Mouse (Mus musculus) liver, embryonic 12.5 days (tissue): ENCODE measurements at regions not wholly inside any gene's neighbourhood (a gene's known extent, or its start where the extent isn't known, plus 50 kb on each side); places are given as distances from the start of the nearest gene placed in this dataset.

Source experiments
- ATAC-seq: fragments of 200-750 bp; cut with Nextera tagmentation; 2 replicates; pipeline ENCODE4 v1.8.0; 2017; ENCODE audit warnings: moderate number of reproducible peaks, mild to moderate bottlenecking, moderate library complexity
- H3K27ac ChIP-seq: fragments of 300-500 bp; sonication (generic); 2 replicates; pipeline ENCODE4 v1.5.1; 2016; ENCODE audit warnings: mild to moderate bottlenecking
- H3K27me3 ChIP-seq: fragments of 300-500 bp; sonication (generic); replicated peaks from 2 replicates; pipeline ENCODE4 v1.6.1; 2016; ENCODE audit warnings: mild to moderate bottlenecking, moderate library complexity
- H3K36me3 ChIP-seq: fragments of 300-500 bp; sonication (generic); 2 replicates; pipeline ENCODE4 v1.6.1; 2016; ENCODE audit warnings: mild to moderate bottlenecking, moderate library complexity
- H3K4me1 ChIP-seq: fragments of 300-500 bp; sonication (generic); 2 replicates; pipeline ENCODE4 v1.6.1; 2016
- H3K4me2 ChIP-seq: fragments of 300-500 bp; sonication (generic); 2 replicates; pipeline ENCODE4 v1.6.1; 2016; ENCODE audit warnings: mild to moderate bottlenecking, moderate library complexity
- H3K4me3 ChIP-seq: fragments of 300-500 bp; sonication (generic); 2 replicates; pipeline ENCODE4 v1.5.1; 2016; ENCODE audit warnings: mild to moderate bottlenecking, moderate library complexity
- H3K9ac ChIP-seq: fragments of 300-500 bp; sonication (generic); 2 replicates; pipeline ENCODE4 v1.6.1; 2016; ENCODE audit warnings: mild to moderate bottlenecking, moderate library complexity
- H3K9me3 ChIP-seq: fragments of 300-500 bp; sonication (generic); replicated peaks from 2 replicates; pipeline ENCODE4 v1.6.1; 2016; ENCODE audit warnings: mild to moderate bottlenecking, moderate library complexity
- WGBS: fragments of 180-500 bp; shearing (Covaris S2); methylation state at CpG from one replicate; pipeline ENCODE4 v1.1.7; 2016; ENCODE audit not compliant: insufficient replicate concordance; 5-methylcytosine and 5-hydroxymethylcytosine counted together

DNA sequence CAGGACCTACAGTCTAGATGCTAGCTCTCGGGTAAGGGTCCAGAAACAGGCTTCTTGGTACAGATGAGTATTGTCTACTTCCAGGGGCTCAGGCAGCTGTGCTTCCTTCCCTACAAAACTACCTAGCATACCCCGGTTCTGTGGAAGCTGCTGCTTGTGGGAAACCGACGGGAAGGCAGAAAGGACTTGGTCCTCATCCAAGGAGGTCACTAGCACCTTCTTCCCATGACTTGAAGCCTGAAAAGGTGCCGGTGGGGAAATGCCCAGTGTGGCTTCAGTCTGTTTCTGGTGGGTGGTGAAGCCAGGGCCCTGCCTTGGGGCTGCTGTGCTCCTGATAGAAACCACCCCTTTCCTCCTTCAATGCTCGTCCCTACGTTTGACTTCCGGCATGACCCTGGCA, 107.5 kb downstream of the Tex29 start:
- Histone ChIP-seq H3K9ac (no peak overlapping the region), H3K27me3 (no peaks in the 10 kb centered on the region), H3K4me1 (no peaks in the 10 kb centered on the region), H3K4me2 (no peak overlapping the region), H3K27ac (no peak overlapping the region), H3K4me3 (no peak overlapping the region), H3K36me3 (no peaks in the 10 kb centered on the region), H3K9me3 (no peaks in the 10 kb centered on the region)
- ATAC-seq, result no peak
- 61% methylated on average over 8 of the region's 8 CpGs for WGBS

DNA sequence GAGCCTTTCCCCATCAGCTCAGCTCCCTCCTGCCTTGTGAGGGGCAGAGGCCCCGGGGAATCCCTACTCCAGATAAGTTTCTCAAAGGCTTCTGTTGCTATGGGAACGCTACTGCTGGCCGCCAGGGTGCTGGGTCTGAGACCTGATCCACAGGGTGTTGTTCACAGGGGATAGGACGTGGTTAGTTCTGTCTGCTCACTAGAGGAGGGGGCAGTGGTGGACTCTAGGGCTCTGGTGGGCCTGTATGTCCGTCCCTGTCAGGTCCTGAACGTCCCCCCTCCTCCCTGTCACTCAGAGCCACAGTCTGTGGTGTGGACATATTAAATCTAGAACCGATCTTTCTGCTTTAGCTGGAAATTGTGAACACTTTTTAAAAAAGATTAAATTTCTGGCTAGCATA, 116.0 kb downstream of the Tex29 start:
- Histone ChIP-seq H3K9ac (no peak overlapping the region), H3K9me3 (no peaks in the 10 kb centered on the region), H3K4me1 (no peaks in the 10 kb centered on the region), H3K27ac (no peak overlapping the region), H3K4me2 (no peak overlapping the region), H3K36me3 (no peaks in the 10 kb centered on the region), H3K4me3 (no peak overlapping the region), H3K27me3 (peaks cover 7% of the 10 kb centered on the region; the same call in 1 of the 2 replicates)
- 20% methylated on average over 7 of the region's 7 CpGs for WGBS
- ATAC-seq, result no peak

DNA sequence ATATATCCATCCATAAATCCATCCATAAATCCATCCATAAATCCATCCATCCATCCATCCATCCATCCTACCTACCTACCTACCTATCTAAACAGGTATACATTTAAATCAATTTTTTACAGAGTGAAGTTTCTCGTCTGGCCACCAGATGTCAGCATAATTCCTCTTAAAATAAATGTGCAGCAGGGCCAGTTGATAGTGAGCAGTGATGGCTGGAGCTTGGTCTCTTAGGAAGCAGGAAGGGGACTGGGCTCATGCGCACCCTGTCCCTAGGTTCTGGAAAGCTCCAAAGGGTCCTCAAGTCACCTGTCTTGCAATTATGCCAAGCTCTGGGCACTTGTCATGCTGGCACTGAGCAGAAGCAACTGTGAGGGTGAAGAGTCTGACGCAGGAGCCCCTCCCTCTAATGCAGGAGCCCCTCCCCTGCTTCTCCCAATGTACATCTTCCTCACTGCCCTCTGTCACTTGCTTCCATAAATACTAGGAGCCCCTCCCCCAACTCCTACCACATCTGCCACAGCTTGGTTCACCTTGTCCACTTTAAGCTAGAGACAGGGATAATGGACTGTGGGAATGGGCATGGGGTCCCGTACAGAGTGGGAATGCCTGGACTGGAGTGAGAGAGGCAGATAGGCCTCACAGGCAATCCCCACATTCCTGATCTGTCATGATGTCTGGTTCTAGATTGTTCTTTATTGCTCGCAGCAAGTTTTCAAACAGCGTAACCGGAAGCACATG, 116.9 kb downstream of the Tex29 start:
- Histone ChIP-seq H3K9ac (no peak overlapping the region), H3K27me3 (peaks cover 7% of the 10 kb centered on the region; the same call in 1 of the 2 replicates), H3K36me3 (no peaks in the 10 kb centered on the region), H3K4me2 (no peak overlapping the region), H3K4me1 (no peaks in the 10 kb centered on the region), H3K9me3 (no peaks in the 10 kb centered on the region), H3K27ac (no peak overlapping the region), H3K4me3 (no peak overlapping the region)
- no peak for ATAC-seq
- 54% methylated on average over 7 of the region's 7 CpGs for WGBS

DNA sequence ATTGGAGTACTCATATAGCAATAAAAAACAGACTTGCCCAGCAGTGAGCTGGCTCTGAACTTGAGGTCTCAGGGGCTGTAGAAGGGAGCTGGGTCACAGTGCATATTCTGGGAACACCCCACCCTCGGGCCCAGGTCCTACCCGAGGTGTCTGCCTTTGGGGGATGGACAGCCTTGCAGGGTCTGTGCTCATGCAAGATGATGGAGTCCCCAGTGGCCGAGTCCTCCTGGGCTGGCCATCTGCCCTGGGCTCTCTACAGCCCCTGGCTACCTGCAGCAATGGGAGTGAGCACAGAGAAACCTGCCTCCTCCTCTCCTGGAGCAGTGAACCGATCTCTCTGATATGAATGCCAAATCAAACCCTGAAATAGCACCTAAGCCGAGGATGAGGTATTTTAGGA, 117.9 kb downstream of the Tex29 start:
- Histone ChIP-seq H3K36me3 (no peaks in the 10 kb centered on the region), H3K9ac (no peak overlapping the region), H3K4me1 (no peaks in the 10 kb centered on the region), H3K4me3 (no peak overlapping the region), H3K9me3 (no peaks in the 10 kb centered on the region), H3K4me2 (no peak overlapping the region), H3K27ac (no peak overlapping the region), H3K27me3 (peaks cover 7% of the 10 kb centered on the region; the same call in 1 of the 2 replicates)
- no peak for ATAC-seq
- WGBS, result 43% methylated on average over 5 of the region's 5 CpGs

DNA sequence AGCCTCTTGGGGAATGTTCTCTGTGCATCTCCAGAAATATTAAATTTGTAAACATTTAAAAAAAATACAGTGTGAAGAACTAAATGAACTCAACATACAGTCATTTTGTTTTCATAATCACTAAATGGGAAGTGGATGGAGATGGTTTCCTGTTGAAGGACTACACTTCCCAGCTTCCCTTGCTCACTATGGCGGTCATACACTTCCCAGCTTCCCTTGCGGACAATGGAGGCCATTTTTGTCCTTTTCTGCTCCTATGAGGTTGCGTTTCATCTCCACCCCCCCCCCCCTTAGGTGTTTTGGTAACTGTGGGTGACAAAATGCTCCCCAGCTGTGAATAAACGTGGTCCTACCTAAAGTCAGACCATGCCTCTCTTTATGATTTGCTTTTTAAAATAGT, 119.2 kb downstream of the Tex29 start:
- Histone ChIP-seq H3K9me3 (no peaks in the 10 kb centered on the region), H3K27me3 (peaks cover 7% of the 10 kb centered on the region; the same call in 1 of the 2 replicates), H3K36me3 (no peaks in the 10 kb centered on the region), H3K27ac (no peak overlapping the region), H3K4me1 (no peaks in the 10 kb centered on the region), H3K9ac (no peak overlapping the region), H3K4me3 (no peak overlapping the region), H3K4me2 (no peak overlapping the region)
- no peak for ATAC-seq
- 45% methylated on average over 4 of the region's 4 CpGs for WGBS

DNA sequence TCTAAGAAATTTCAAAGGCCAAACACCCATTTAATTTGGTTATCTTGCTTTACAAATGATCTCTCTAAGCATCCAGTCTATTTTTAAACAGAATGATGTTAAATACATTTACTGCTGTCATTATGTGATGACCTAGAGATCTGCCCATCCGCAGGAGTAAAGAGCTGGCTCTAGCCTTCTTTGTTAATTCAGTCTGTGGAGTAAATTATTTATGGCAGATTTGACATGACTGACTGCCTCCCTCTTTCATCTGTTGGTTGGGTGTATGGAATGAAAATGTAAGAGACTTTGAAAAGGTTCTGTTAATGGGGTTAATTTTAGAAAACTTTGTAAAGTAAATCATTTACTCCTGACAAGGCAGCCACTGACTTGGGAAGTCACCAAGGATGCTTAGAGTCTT, 123.3 kb downstream of the Tex29 start:
- Histone ChIP-seq H3K4me3 (no peak overlapping the region), H3K36me3 (no peaks in the 10 kb centered on the region), H3K4me1 (no peaks in the 10 kb centered on the region), H3K27ac (no peak overlapping the region), H3K9ac (no peak overlapping the region), H3K27me3 (no peaks in the 10 kb centered on the region), H3K4me2 (no peak overlapping the region), H3K9me3 (no peaks in the 10 kb centered on the region)
- 70% methylated on average over 1 of the region's 1 CpGs for WGBS
- ATAC-seq, result no peak

DNA sequence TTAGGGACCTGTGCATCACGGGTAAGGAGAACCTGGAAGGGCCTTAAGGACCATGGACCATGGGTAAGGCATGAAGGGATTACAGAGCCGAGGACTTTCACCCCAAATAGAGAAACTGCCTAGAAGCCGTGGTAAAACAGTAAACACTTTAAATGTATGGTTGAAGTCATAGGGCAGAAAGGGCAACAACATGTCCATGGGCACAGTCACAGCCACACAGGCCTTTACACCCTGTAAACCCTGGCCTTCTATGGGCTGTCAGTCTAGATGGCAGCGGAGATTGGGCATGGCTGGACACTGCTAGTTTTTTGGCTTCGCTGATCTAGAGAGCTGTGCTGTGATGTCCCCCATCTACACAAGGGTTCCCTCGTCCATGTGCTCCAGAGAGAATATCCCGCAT, 127.4 kb downstream of the Tex29 start:
- Histone ChIP-seq H3K27ac (no peak overlapping the region), H3K4me3 (no peak overlapping the region), H3K4me2 (no peak overlapping the region), H3K9ac (no peak overlapping the region), H3K9me3 (no peaks in the 10 kb centered on the region), H3K4me1 (no peaks in the 10 kb centered on the region), H3K36me3 (no peaks in the 10 kb centered on the region), H3K27me3 (no peaks in the 10 kb centered on the region)
- no peak for ATAC-seq
- 69% methylated on average over 7 of the region's 7 CpGs for WGBS

DNA sequence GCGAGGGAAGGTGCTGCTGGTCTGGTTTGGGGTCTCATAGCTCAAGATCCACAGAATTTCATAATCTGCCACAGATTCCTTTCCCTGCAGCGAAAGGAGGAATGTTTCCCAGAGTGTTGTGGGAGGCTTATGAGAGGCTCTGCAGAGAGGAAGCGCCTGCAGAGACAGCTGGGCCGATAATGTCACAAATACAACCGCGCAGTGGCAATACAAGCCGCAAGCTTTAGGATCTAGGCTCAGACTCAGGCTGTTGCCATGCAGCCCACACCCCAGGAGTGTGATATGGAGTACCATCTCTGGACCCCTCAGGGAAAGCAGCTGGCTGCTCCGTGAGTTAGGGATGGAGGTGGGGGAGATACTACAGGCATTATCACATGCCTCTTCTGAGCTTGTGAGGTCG, 130.2 kb downstream of the Tex29 start:
- 74% methylated on average over 9 of the region's 9 CpGs for WGBS
- Histone ChIP-seq H3K9me3 (no peaks in the 10 kb centered on the region), H3K36me3 (no peaks in the 10 kb centered on the region), H3K4me2 (no peak overlapping the region), H3K27ac (no peak overlapping the region), H3K27me3 (no peaks in the 10 kb centered on the region), H3K9ac (no peak overlapping the region), H3K4me1 (no peaks in the 10 kb centered on the region), H3K4me3 (no peak overlapping the region)
- no peak for ATAC-seq

DNA sequence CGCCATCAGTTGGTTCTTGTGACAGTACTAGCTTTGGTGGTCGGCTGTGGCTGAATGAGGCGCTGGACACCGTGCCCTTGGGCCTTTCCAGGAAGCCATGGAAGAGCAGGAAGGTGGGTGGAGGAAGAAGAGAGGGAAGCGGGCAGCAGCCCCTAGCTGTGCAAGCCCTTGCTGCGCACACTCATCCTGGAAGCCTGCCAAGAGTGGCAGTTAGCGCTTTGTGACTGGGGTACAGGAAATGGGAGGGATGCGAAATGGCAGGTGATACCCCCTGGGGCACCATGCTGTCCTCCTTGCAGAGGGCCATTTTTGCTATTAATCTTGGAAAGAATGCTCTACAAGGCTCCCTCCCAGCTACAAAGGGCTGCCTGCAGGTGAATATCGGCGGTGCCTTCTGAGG, 133.2 kb downstream of the Tex29 start:
- Histone ChIP-seq H3K9ac (no peak overlapping the region), H3K27ac (no peak overlapping the region), H3K4me2 (no peak overlapping the region), H3K36me3 (no peaks in the 10 kb centered on the region), H3K4me1 (no peaks in the 10 kb centered on the region), H3K27me3 (no peaks in the 10 kb centered on the region), H3K9me3 (no peaks in the 10 kb centered on the region), H3K4me3 (no peak overlapping the region)
- ATAC-seq, result no peak
- 57% methylated on average over 10 of the region's 10 CpGs for WGBS

DNA sequence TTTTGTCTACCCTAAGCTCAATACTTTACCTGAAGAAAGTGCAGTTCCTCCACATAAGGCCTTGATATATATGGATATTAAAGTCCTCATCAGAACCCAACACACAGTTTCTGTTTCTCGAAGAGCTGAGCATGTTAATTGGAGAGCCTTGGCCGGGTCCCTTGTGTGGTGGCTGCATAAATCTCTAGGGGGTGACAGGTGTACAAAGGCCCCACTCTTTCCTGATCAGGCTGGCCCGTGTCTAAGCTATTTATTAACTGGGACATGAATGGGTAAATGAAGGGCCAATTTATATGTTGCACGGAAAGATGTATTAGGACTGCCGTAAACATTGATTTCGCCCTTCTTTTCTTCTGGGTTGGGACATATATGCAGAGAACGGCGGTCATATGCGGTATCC, 136.8 kb downstream of the Tex29 start:
- ATAC-seq, result no peak
- H3K27ac ChIP-seq, result no peak overlapping the region
- WGBS, result 65% methylated on average over 9 of the region's 9 CpGs

DNA sequence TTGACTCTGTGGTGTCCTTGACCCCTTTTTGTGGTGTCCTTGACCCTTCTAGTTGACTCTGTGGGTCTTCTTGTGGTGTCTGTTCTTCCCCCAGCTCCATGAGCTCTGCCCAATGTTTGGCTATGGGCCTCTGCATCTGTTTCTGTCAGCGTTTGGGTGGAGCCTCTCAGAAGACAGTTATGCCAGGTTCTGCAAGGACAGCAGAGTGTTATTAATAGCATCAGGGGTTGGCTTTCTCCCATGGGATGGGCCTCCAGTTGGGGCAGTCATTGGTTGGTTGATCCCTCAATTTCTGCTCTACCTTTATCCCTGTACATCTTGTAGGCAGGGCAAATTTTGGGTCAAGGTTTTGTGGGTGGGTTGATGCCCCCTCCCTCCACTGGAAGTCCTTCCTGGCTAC, 138.8 kb downstream of the Tex29 start:
- H3K4me3 ChIP-seq, result no peak overlapping the region
- WGBS, result 38% methylated on average over 1 of the region's 1 CpGs

More for the DNA sequence above, 136.8 kb downstream of the Tex29 start:
- H3K4me3 ChIP-seq, result no peak overlapping the region
- H3K9ac ChIP-seq, result no peak overlapping the region
- H3K4me1 ChIP-seq, result no peaks in the 10 kb centered on the region
- H3K27me3 ChIP-seq, result no peaks in the 10 kb centered on the region
- H3K4me2 ChIP-seq, result no peak overlapping the region
- no peaks in the 10 kb centered on the region for H3K9me3 ChIP-seq
- no peaks in the 10 kb centered on the region for H3K36me3 ChIP-seq

DNA sequence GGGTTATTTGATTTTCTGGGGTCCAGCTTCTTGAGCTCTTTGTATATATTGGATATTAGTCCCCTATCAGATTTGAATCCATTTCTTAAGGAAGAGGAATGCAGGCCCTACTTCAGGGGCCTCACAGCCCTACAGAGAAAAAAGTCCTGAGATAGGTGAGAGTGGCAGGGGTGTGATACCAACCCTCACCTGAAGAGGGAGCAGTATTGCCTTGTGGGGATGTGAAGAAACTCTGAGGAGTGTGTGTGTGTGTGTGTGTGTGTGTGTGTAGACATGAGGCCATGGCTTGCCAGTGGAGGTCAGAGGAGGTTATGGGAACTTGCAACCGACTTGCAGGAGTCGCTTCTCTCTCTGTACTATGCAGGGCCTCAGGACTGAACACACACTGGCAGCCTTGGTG, 141.2 kb downstream of the Tex29 start:
- Histone ChIP-seq H3K36me3 (no peaks in the 10 kb centered on the region), H3K27me3 (no peaks in the 10 kb centered on the region), H3K4me1 (no peaks in the 10 kb centered on the region), H3K4me2 (no peak overlapping the region), H3K27ac (no peak overlapping the region), H3K4me3 (no peak overlapping the region), H3K9me3 (no peaks in the 10 kb centered on the region), H3K9ac (no peak overlapping the region)
- WGBS, result 60% methylated on average over 2 of the region's 2 CpGs
- no peak for ATAC-seq

More for the DNA sequence above, 138.8 kb downstream of the Tex29 start:
- Histone ChIP-seq H3K27me3 (no peaks in the 10 kb centered on the region), H3K9me3 (no peaks in the 10 kb centered on the region), H3K9ac (no peak overlapping the region), H3K4me2 (no peak overlapping the region), H3K27ac (no peak overlapping the region), H3K4me1 (no peaks in the 10 kb centered on the region), H3K36me3 (no peaks in the 10 kb centered on the region)
- ATAC-seq, result no peak

DNA sequence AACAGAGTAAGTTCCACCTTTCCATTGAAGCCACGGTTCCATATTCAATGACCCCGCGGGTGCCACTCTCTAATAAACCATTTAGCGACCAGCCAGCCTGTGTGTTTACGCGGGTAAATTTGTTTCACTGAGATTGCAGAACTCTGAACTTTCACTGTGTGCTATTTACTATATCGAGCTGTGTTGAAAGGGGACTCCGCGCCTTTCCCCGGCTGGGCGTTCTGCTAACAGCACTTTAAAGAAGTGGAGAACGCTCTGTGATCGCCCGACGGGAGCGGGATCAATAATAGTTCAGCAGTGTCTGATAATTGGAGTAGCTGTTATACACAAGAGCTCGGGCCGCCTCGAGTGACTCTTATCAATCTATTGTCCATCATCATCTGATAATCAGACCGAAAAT, 149.8 kb downstream of the Tex29 start:
- Histone ChIP-seq H3K9me3 (no peaks in the 10 kb centered on the region), H3K4me2 (no peak overlapping the region), H3K27me3 (peaks cover 8% of the 10 kb centered on the region), H3K4me3 (no peak overlapping the region), H3K36me3 (no peaks in the 10 kb centered on the region), H3K27ac (no peak overlapping the region), H3K4me1 (no peaks in the 10 kb centered on the region), H3K9ac (no peak overlapping the region)
- peak; percentile 52; the same call in 1 of the 2 replicates for ATAC-seq
- WGBS, result 72% methylated on average over 20 of the region's 20 CpGs
